Mouse (Mus musculus) hindbrain, embryonic 15.5 days (tissue): ENCODE data around the gene Frmd4a. TPM values are rescaled to one million over a fixed set of nuclear protein-coding genes. Genes with fewer than 3 reads are reported as not detected.

Experiments used
- ATAC-seq: fragments of 200-750 bp; cut with Nextera tagmentation; 2 replicates; pipeline ENCODE4 v1.8.0; 2017; ENCODE audit warnings: low read depth, moderate number of reproducible peaks, moderate TSS enrichment; ENCODE audit not compliant: low FRiP score
- H3K27ac ChIP-seq: fragments of 300-500 bp; sonication (generic); replicated peaks from 2 replicates; pipeline ENCODE4 v1.5.1; 2015; ENCODE audit warnings: mild to moderate bottlenecking, inconsistent platforms
- H3K27me3 ChIP-seq: fragments of 300-500 bp; sonication (generic); 2 replicates; pipeline ENCODE4 v1.6.1; 2015; ENCODE audit warnings: control low read depth, inconsistent platforms
- H3K36me3 ChIP-seq: fragments of 300-500 bp; sonication (generic); 2 replicates; pipeline ENCODE4 v1.6.1; 2015; ENCODE audit warnings: control low read depth, inconsistent platforms
- H3K4me1 ChIP-seq: fragments of 300-500 bp; sonication (generic); replicated peaks from 2 replicates; pipeline ENCODE4 v1.6.1; 2015; ENCODE audit warnings: control low read depth, inconsistent platforms
- H3K4me2 ChIP-seq: fragments of 300-500 bp; sonication (generic); 2 replicates; pipeline ENCODE4 v1.6.1; 2015; ENCODE audit warnings: moderate library complexity, mild to moderate bottlenecking, inconsistent platforms
- H3K4me3 ChIP-seq: fragments of 300-500 bp; sonication (generic); 2 replicates; pipeline ENCODE4 v1.5.1; 2015; ENCODE audit warnings: mild to moderate bottlenecking, inconsistent platforms
- H3K9ac ChIP-seq: fragments of 300-500 bp; sonication (generic); 2 replicates; pipeline ENCODE4 v1.6.1; 2015; ENCODE audit warnings: inconsistent platforms
- H3K9me3 ChIP-seq: fragments of 300-500 bp; sonication (generic); 2 replicates; pipeline ENCODE4 v1.6.1; 2016; ENCODE audit warnings: control low read depth, inconsistent platforms
- WGBS: fragments of 180-500 bp; shearing (Covaris S2); methylation state at CpG from one replicate; pipeline ENCODE4 v1.1.7; 2015; 5-methylcytosine and 5-hydroxymethylcytosine counted together
- polyA plus RNA-seq: library from polyadenylated mRNA; unstranded; fragments of >200 nt; fragmentation: Nextera tagmentation; extraction: Ambion mirVana; gene quantifications from 2 replicates; pipeline ENCODE4 v1.2.1, GENCODE M21; 2015

Frmd4a gene
- polyA plus RNA-seq, 1 experiment from 2014 or later, result 56.1 TPM

DNA sequence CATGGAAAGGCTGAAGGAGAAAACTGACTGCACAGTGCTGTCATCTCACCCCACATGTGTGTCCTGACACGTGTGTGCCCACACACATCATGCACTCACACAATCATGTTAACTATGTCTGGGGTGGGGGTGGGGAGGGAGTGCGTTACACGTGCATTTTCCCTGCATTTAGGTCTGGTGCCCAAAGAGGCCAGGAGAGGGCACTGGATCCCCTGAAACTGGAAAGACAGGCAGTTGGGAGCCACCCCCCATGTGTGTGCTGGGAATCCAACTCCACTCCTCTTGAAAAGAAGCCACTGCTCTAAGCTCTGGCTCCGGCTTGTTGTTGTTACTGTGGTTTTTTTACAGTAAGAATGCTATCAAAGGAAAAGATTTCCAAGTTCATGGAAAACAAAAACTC is 627.5 kb downstream of the Frmd4a start:
- no peak overlapping the region for H3K4me3 ChIP-seq
- peaks cover 46% of the 10 kb centered on the region for H3K36me3 ChIP-seq
- H3K9ac ChIP-seq, result no peak overlapping the region
- H3K4me2 ChIP-seq, result no peak overlapping the region
- WGBS, result 84% methylated on average over 4 of the region's 4 CpGs
- ATAC-seq, result no peak
- no peaks in the 10 kb centered on the region for H3K9me3 ChIP-seq
- no peaks in the 10 kb centered on the region for H3K27me3 ChIP-seq
- no peak overlapping the region for H3K27ac ChIP-seq
- peaks cover 10% of the 10 kb centered on the region for H3K4me1 ChIP-seq

DNA sequence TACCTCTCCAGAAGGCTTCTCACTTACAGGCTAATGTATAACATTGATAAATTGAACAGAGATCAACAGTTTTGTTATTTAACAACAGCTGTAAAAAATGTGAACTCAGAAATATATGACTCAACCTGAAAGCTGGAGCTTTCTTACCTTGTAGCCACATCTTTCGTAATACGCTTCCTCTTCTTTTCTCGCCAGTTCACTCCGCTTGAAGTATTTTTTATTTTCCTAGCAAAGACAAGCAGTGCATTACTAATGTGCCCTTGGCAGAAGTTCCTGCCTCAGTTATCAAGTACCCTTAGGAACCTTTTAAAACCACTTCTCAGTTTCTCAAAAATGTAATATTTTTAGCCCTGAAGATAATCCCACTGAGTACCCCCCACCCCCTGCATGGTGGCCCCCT is 630.6 kb downstream of the Frmd4a start:
- no peak overlapping the region for H3K4me2 ChIP-seq
- ATAC-seq, result no peak
- H3K9me3 ChIP-seq, result no peaks in the 10 kb centered on the region
- WGBS, result 73% methylated on average over 4 of the region's 4 CpGs
- H3K9ac ChIP-seq, result no peak overlapping the region
- peaks cover 24% of the 10 kb centered on the region for H3K4me1 ChIP-seq
- H3K27ac ChIP-seq, result no peak overlapping the region
- H3K36me3 ChIP-seq, result peaks cover 29% of the 10 kb centered on the region
- no peak overlapping the region for H3K4me3 ChIP-seq
- H3K27me3 ChIP-seq, result no peaks in the 10 kb centered on the region

DNA sequence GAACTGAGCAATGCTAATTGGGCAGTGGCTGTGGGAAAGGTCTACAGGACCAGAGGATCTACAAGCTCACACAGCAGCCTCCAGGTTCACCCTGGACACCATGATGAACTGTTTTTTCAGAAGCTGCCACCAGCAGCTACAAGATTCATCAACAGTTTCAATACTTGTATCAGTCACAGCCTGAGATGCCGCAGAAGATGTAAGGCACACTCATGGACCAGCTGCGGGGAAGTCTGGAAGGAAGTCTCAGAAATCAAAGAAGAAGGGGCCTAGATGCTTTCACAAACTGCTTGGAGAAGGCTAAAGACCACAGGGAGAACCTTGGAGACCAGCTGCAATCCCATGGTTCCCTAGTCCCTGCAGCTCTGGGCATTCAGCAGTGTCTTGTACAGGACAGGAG is 632.1 kb downstream of the Frmd4a start:
- H3K27me3 ChIP-seq, result no peaks in the 10 kb centered on the region
- no peaks in the 10 kb centered on the region for H3K9me3 ChIP-seq
- H3K4me3 ChIP-seq, result no peak overlapping the region
- no peak overlapping the region for H3K27ac ChIP-seq
- peaks cover 20% of the 10 kb centered on the region for H3K36me3 ChIP-seq
- no peak for ATAC-seq
- no peak overlapping the region for H3K4me2 ChIP-seq
- peaks cover 24% of the 10 kb centered on the region for H3K4me1 ChIP-seq
- 92% methylated on average over 2 of the region's 2 CpGs for WGBS
- no peak overlapping the region for H3K9ac ChIP-seq

DNA sequence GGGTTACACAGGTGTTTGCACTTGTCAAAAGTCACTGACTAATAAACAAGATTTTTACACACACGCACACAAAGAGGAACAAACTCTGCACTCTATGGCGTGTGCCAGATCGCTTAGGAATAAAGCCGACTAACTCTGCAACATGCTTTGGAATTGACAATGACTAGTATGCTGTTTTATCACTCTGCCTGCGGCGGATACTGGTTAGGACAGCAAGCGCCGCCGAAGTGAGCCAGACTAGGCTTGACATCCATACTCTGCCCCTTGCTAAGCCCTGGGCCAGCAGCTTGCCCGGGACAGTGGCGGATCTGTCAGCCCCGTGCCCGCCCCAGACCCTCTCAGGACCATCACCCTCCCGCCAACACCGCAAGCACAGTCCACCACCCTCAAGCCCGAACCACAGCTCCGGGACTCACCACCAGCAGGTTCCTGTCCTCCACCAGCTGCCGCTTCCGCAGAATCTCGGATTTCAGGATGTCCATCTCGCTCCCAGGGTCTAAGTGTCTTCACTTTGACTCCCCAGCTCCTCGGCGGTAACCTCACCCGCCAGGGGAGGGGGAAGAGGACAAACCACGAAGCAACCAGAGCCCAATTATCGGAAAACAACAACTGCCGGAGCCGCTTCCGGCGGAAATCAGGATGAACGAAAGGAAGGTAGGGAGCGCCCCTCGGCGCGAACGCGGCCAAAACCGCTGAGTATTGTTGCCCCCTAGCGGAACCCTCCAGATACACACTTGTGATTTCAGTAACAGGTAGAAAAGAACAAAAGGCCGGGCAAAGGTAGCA is 634.2 kb downstream of the Frmd4a start, which contains the start of gene Prpf18:
TSS of gene Prpf18 (minus strand) at position 614 of the 786 bp plus-strand sequence.
- no peaks in the 10 kb centered on the region for H3K9me3 ChIP-seq
- H3K36me3 ChIP-seq, result peaks cover 10% of the 10 kb centered on the region
- peak within 1 kb of the TSS; percentile 57 for H3K4me2 ChIP-seq
- H3K4me1 ChIP-seq, result peaks cover 24% of the 10 kb centered on the region
- H3K27ac ChIP-seq, result peak within 1 kb of the TSS; percentile 81
- peak; percentile 91 for ATAC-seq
- peak within 1 kb of the TSS; percentile 80 for H3K4me3 ChIP-seq
- 1% methylated on average over 40 of the region's 40 CpGs for WGBS
- peak within 1 kb of the TSS; percentile 78 for H3K9ac ChIP-seq
- no peaks in the 10 kb centered on the region for H3K27me3 ChIP-seq

DNA sequence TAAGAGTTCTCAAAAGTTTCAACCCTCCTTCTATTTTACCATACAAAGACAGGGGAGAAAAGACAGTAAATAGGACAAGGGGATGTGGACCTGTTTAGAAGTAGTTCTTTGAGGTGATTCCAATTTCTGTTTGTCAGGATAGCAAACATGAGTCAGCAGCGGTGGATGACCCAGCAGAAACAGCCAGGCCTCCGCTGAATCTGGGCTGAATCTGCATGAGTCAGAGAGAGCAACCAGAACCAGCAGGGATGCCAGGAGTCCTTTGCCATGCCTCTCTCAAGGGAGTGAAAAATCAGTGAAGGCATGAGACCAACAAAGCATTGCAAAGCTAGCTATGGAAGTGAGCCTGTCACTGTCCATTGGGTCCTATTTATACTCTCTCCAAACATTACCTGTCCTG is 643.2 kb downstream of the Frmd4a start:
- no peaks in the 10 kb centered on the region for H3K4me1 ChIP-seq
- H3K4me3 ChIP-seq, result no peak overlapping the region
- H3K27ac ChIP-seq, result no peak overlapping the region
- H3K9ac ChIP-seq, result no peak overlapping the region
- no peaks in the 10 kb centered on the region for H3K9me3 ChIP-seq
- H3K36me3 ChIP-seq, result no peaks in the 10 kb centered on the region
- ATAC-seq, result no peak
- no peaks in the 10 kb centered on the region for H3K27me3 ChIP-seq
- no peak overlapping the region for H3K4me2 ChIP-seq
- 89% methylated on average over 2 of the region's 2 CpGs for WGBS
